Mouse (Mus musculus) spleen, adult 2 months (tissue): ENCODE measurements at regions not wholly inside any gene's neighbourhood (a gene's known extent, or its start where the extent isn't known, plus 50 kb on each side); places are given as distances from the start of the nearest gene placed in this dataset.

Source experiments
- CTCF ChIP-seq: fragments of 200-500 bp; IDR thresholded peaks from 2 replicates; pipeline ENCODE4 v1.5.1; 2011; ENCODE audit warnings: mild to moderate bottlenecking, inconsistent platforms; ENCODE audit not compliant: insufficient read depth, insufficient read length, insufficient replicate concordance; ENCODE audit errors: extremely low read depth
- POLR2A ChIP-seq: fragments of 200-500 bp; IDR thresholded peaks from 2 replicates; pipeline ENCODE4 v1.6.1; 2011; ENCODE audit warnings: low read depth, low read length, inconsistent platforms

DNA sequence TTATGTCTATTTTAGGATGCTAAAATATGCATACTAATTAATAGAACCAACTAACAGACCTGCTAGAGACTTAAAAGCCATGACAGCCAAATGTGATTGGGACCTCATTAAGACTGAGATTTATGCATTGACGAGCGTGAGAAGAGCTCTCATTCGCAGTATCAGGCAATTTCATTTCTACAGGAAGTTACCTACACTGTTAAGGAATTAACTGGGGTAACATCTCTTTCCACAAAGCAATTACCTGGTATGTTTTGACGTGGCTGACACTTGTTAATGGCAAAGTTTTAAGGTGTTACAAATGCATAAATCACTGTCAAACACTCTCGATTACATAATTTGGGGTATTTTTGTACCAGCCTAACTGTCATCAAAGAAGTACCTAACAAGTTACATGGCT is 324.7 kb upstream of the Gpc5 start:
- TF ChIP-seq POLR2A (no peak), CTCF (no peak)
